In genomic region chr4:102567676-102568254, GRCm38 (mm10) we compare ENCODE assay signal across 10 mouse cellular contexts.
DNase-seq lines count a peak whose midpoint lies in the region; ATAC-seq and TF ChIP-seq lines count a peak whose summit lies in the region.
"Had no signal": no experiment of that assay in that cellular context is flagged by ENCODE, and none has a peak within 500 bp of the region (broad histone marks: within the 10 kb centered on the region; RNA-seq: fewer than 3 reads in every experiment).

No protein-coding gene starts in this region.

- peak overlapping the region; percentile 96 for H3K27ac ChIP-seq in lung, embryonic 15.5 days
- peak overlapping the region; percentile 92 for H3K27ac ChIP-seq in heart, embryonic 15.5 days
- peak overlapping the region; percentile 71 for H3K27ac ChIP-seq in liver, postnatal 0 days (ENCODE audit: low read depth)
- no peak overlapping the region for H3K27ac ChIP-seq in forebrain, embryonic 10.5 days

- H3K4me3 ChIP-seq in lung, embryonic 15.5 days = no peak overlapping the region
- no peak overlapping the region for H3K4me3 ChIP-seq in heart, embryonic 15.5 days
- H3K4me3 ChIP-seq in liver, postnatal 0 days (ENCODE audit: low read depth, low read length) = no peak overlapping the region
- no peak overlapping the region for H3K4me3 ChIP-seq in forebrain, embryonic 10.5 days
- H3K4me3 ChIP-seq: neural tube, embryonic 13.5 days had no signal

- WGBS in lung, embryonic 15.5 days = 26% methylated on average over 4 of the region's 4 CpGs
- WGBS in heart, embryonic 15.5 days = 5% methylated on average over 4 of the region's 4 CpGs
- WGBS in liver, postnatal 0 days (ENCODE audit: insufficient replicate concordance) = 18% methylated on average over 4 of the region's 4 CpGs
- WGBS in forebrain, embryonic 10.5 days = 19% methylated on average over 4 of the region's 4 CpGs

- no peak for TF ChIP-seq EP300 in liver, postnatal 0 days (IDR thresholded peaks at IDR 0.05; ENCODE audit: low read depth)

- DNase-seq in adrenal gland, postnatal 10 days = peak; percentile 9
- no peak for DNase-seq in adrenal gland, adult (ENCODE audit: inconsistent age in 2 of 2, low spot score in 1 of 2)
- DNase-seq in lung, postnatal 10 days = no peak
- peak; percentile 13 for DNase-seq in liver, postnatal 0 days
- DNase-seq in forebrain, embryonic 10.5 days (ENCODE audit: extremely low spot score, low spot score) = no peak
- no peak for DNase-seq in kidney, postnatal 4 days
- DNase-seq: adrenal gland, adult 8-10 months had no signal

- no peaks in the 10 kb centered on the region for H3K36me3 ChIP-seq in lung, embryonic 15.5 days
- no peaks in the 10 kb centered on the region for H3K36me3 ChIP-seq in heart, embryonic 15.5 days
- no peaks in the 10 kb centered on the region for H3K36me3 ChIP-seq in liver, postnatal 0 days (replicated peaks; ENCODE audit: insufficient read depth, low read length)
- no peaks in the 10 kb centered on the region for H3K36me3 ChIP-seq in forebrain, embryonic 10.5 days (replicated peaks)
- H3K36me3 ChIP-seq: neural tube, embryonic 13.5 days had no signal

- H3K9me3 ChIP-seq in lung, embryonic 15.5 days = no peaks in the 10 kb centered on the region
- H3K9me3 ChIP-seq in heart, embryonic 15.5 days (replicated peaks) = no peaks in the 10 kb centered on the region
- H3K9me3 ChIP-seq in liver, postnatal 0 days (ENCODE audit: low read length) = no peaks in the 10 kb centered on the region
- H3K9me3 ChIP-seq in forebrain, embryonic 10.5 days = no peaks in the 10 kb centered on the region
- H3K9me3 ChIP-seq: neural tube, embryonic 13.5 days had no signal

- H3K4me2 ChIP-seq in lung, embryonic 15.5 days = no peak overlapping the region
- 0 out of 2 replicates have a peak overlapping the region, but pooled peaks have one; percentile 3 for H3K4me2 ChIP-seq in heart, embryonic 15.5 days
- H3K4me2 ChIP-seq in liver, postnatal 0 days (ENCODE audit: low read depth, low read length) = peak overlapping the region; percentile 9; the same call in 1 of the 2 replicates
- H3K4me2 ChIP-seq: neural tube, embryonic 13.5 days had no signal

- H3K4me1 ChIP-seq in lung, embryonic 15.5 days = peaks cover 46% of the 10 kb centered on the region
- H3K4me1 ChIP-seq in heart, embryonic 15.5 days (replicated peaks) = peaks cover 42% of the 10 kb centered on the region
- H3K4me1 ChIP-seq in liver, postnatal 0 days (ENCODE audit: insufficient read depth) = peaks cover 57% of the 10 kb centered on the region
- peaks cover 63% of the 10 kb centered on the region for H3K4me1 ChIP-seq in forebrain, embryonic 10.5 days

- H3K9ac ChIP-seq in lung, embryonic 15.5 days = no peak overlapping the region
- H3K9ac ChIP-seq in heart, embryonic 15.5 days = no peak overlapping the region
- H3K9ac ChIP-seq in liver, postnatal 0 days (replicated peaks) = no peak overlapping the region
- H3K9ac ChIP-seq: neural tube, embryonic 13.5 days had no signal

- no peak for ATAC-seq in lung, embryonic 15.5 days (ENCODE audit: borderline replicate concordance, extremely low read depth, low FRiP score, low TSS enrichment)
- no peak; the same call in 1 of the 2 replicates for ATAC-seq in heart, embryonic 15.5 days (replicated peaks; ENCODE audit: insufficient number of reproducible peaks, insufficient read depth, low FRiP score, low read depth)
- no peak for ATAC-seq in liver, postnatal 0 days

- TF ChIP-seq CTCF in liver, postnatal 0 days (IDR thresholded peaks at IDR 0.05; ENCODE audit: low read depth) = no peak

- no peaks in the 10 kb centered on the region for H3K27me3 ChIP-seq in lung, embryonic 15.5 days
- H3K27me3 ChIP-seq in heart, embryonic 15.5 days = no peaks in the 10 kb centered on the region
- H3K27me3 ChIP-seq in liver, postnatal 0 days (ENCODE audit: insufficient read depth, low read length) = no peaks in the 10 kb centered on the region
- H3K27me3 ChIP-seq in forebrain, embryonic 10.5 days (ENCODE audit: poor library complexity, severe bottlenecking) = peaks cover 38% of the 10 kb centered on the region

Comparison
In these comparisons a context has a peak if more than half of its experiments do, and no peak if none do; other contexts are left out.
1. DNase-seq: peak in adrenal gland, postnatal 10 days (single experiment) and liver, postnatal 0 days (single experiment); none in adrenal gland, adult (0 of 2), lung, postnatal 10 days (single experiment), forebrain, embryonic 10.5 days (single experiment) and kidney, postnatal 4 days (0 of 2).